Mouse (Mus musculus) testis, adult 2 months (tissue): ENCODE data around the gene Eef1akmt1.

Source experiments
- CTCF ChIP-seq: fragments of 200-500 bp; IDR thresholded peaks from 2 replicates; pipeline ENCODE4 v1.5.1; 2012; ENCODE audit warnings: low read depth, mild to moderate bottlenecking, inconsistent platforms, low read length, moderate library complexity; ENCODE audit not compliant: control insufficient read depth, insufficient read depth, insufficient replicate concordance
- POLR2A ChIP-seq: fragments of 200-500 bp; IDR thresholded peaks from 2 replicates; pipeline ENCODE4 v1.6.1; 2012; ENCODE audit warnings: low read depth, mild to moderate bottlenecking, inconsistent platforms, low read length, moderate library complexity; ENCODE audit not compliant: control insufficient read depth

GRCm38 (mm10) chr14:57527598-57527997 is 43.8 kb downstream of the Eef1akmt1 start:
- no peak for TF ChIP-seq CTCF
- no peak; the same call in 1 of the 2 replicates for TF ChIP-seq POLR2A
